In genomic region chr9:13694293-13694692, GRCm38 (mm10) we compare ENCODE assay signal across 8 mouse cellular contexts. TPM values are rescaled to one million over a fixed set of nuclear protein-coding genes. Genes with fewer than 3 reads are reported as not detected.
DNase-seq lines count a peak whose midpoint lies in the region; ATAC-seq and TF ChIP-seq lines count a peak whose summit lies in the region.

No protein-coding gene starts in this region.

- H3K4me1 ChIP-seq in midbrain, embryonic 16.5 days (ENCODE audit: control insufficient read depth, insufficient read depth, low read length) = peaks cover 9% of the 10 kb centered on the region
- H3K4me1 ChIP-seq in midbrain, embryonic 14.5 days (ENCODE audit: control insufficient read depth, insufficient read depth, low read length) = peaks cover 14% of the 10 kb centered on the region
- peaks cover 5% of the 10 kb centered on the region; the same call in 1 of the 2 replicates for H3K4me1 ChIP-seq in kidney, postnatal 0 days (replicated peaks; ENCODE audit: insufficient read depth, low read length)
- H3K4me1 ChIP-seq in hindbrain, embryonic 13.5 days (replicated peaks) = peaks cover 20% of the 10 kb centered on the region

- no peak for TF ChIP-seq CTCF in kidney, postnatal 0 days (IDR thresholded peaks at IDR 0.05; ENCODE audit: low read depth)

- no peak overlapping the region for H3K4me3 ChIP-seq in midbrain, embryonic 16.5 days (ENCODE audit: low read depth, low read length)
- H3K4me3 ChIP-seq in midbrain, embryonic 14.5 days (replicated peaks; ENCODE audit: low read depth, low read length) = no peak overlapping the region
- H3K4me3 ChIP-seq in kidney, postnatal 0 days (replicated peaks; ENCODE audit: low read depth, low read length) = no peak overlapping the region
- H3K4me3 ChIP-seq in hindbrain, embryonic 13.5 days = no peak overlapping the region

- H3K4me2 ChIP-seq in midbrain, embryonic 16.5 days (ENCODE audit: low read length) = no peak overlapping the region
- H3K4me2 ChIP-seq in midbrain, embryonic 14.5 days (ENCODE audit: low read length) = no peak overlapping the region
- H3K4me2 ChIP-seq in kidney, postnatal 0 days (ENCODE audit: low read length) = no peak overlapping the region
- no peak overlapping the region for H3K4me2 ChIP-seq in hindbrain, embryonic 13.5 days

- H3K27ac ChIP-seq in midbrain, embryonic 16.5 days (ENCODE audit: low read length) = peak overlapping the region; percentile 26; the same call in 1 of the 2 replicates
- no peak overlapping the region for H3K27ac ChIP-seq in midbrain, embryonic 14.5 days (replicated peaks; ENCODE audit: low read depth, low read length)
- H3K27ac ChIP-seq in kidney, postnatal 0 days = no peak overlapping the region
- H3K27ac ChIP-seq in hindbrain, embryonic 13.5 days = no peak overlapping the region

- WGBS in midbrain, embryonic 16.5 days = 79% methylated on average over 5 of the region's 5 CpGs
- WGBS in midbrain, embryonic 14.5 days = 81% methylated on average over 5 of the region's 5 CpGs
- 54% methylated on average over 5 of the region's 5 CpGs for WGBS in kidney, postnatal 0 days
- WGBS in hindbrain, embryonic 13.5 days = 85% methylated on average over 5 of the region's 5 CpGs

- H3K9ac ChIP-seq in midbrain, embryonic 16.5 days (ENCODE audit: low read depth, low read length) = no peak overlapping the region
- no peak overlapping the region for H3K9ac ChIP-seq in midbrain, embryonic 14.5 days (replicated peaks; ENCODE audit: low read length)
- no peak overlapping the region for H3K9ac ChIP-seq in kidney, postnatal 0 days (ENCODE audit: low read depth, low read length)
- no peak overlapping the region for H3K9ac ChIP-seq in hindbrain, embryonic 13.5 days

- H3K27me3 ChIP-seq in midbrain, embryonic 16.5 days (ENCODE audit: control insufficient read depth, insufficient read depth, low read depth, low read length) = no peaks in the 10 kb centered on the region
- H3K27me3 ChIP-seq in midbrain, embryonic 14.5 days (ENCODE audit: control insufficient read depth, insufficient read depth, low read length) = no peaks in the 10 kb centered on the region
- no peaks in the 10 kb centered on the region for H3K27me3 ChIP-seq in kidney, postnatal 0 days (ENCODE audit: insufficient read depth, low read length)
- no peaks in the 10 kb centered on the region for H3K27me3 ChIP-seq in hindbrain, embryonic 13.5 days

- no peaks in the 10 kb centered on the region for H3K36me3 ChIP-seq in midbrain, embryonic 16.5 days (ENCODE audit: control insufficient read depth, insufficient read depth, low read length)
- no peaks in the 10 kb centered on the region for H3K36me3 ChIP-seq in midbrain, embryonic 14.5 days (ENCODE audit: control insufficient read depth, insufficient read depth, low read length)
- no peaks in the 10 kb centered on the region for H3K36me3 ChIP-seq in kidney, postnatal 0 days (ENCODE audit: insufficient read depth, low read length)
- no peaks in the 10 kb centered on the region for H3K36me3 ChIP-seq in hindbrain, embryonic 13.5 days

- DNase-seq in adrenal gland, postnatal 36 days = peak; percentile 12 to 37
- no peak for DNase-seq in adrenal gland, postnatal 4 days (ENCODE audit: low spot score in 2 of 2)
- no peak for DNase-seq in midbrain, embryonic 14.5 days
- DNase-seq in kidney, postnatal 0 days (ENCODE audit: low spot score) = peak; percentile 68
- DNase-seq in right cerebral cortex, adult 2 months (ENCODE audit: low spot score in 2 of 2) = peak; percentile 43 to 58
- no peak for DNase-seq in spleen, adult 12 weeks (ENCODE audit: low spot score)

- no peak for ATAC-seq in midbrain, embryonic 16.5 days
- no peak for ATAC-seq in midbrain, embryonic 14.5 days (ENCODE audit: low FRiP score, low TSS enrichment)
- ATAC-seq in kidney, postnatal 0 days (replicated peaks; ENCODE audit: low FRiP score, low read depth) = no peak
- no peak for ATAC-seq in hindbrain, embryonic 13.5 days (ENCODE audit: low FRiP score)

- H3K9me3 ChIP-seq in midbrain, embryonic 16.5 days (replicated peaks; ENCODE audit: control insufficient read depth, low read length, poor library complexity, severe bottlenecking) = no peaks in the 10 kb centered on the region
- no peaks in the 10 kb centered on the region for H3K9me3 ChIP-seq in midbrain, embryonic 14.5 days (ENCODE audit: control insufficient read depth, low read length)
- H3K9me3 ChIP-seq in kidney, postnatal 0 days (replicated peaks; ENCODE audit: low read length) = no peaks in the 10 kb centered on the region
- no peaks in the 10 kb centered on the region for H3K9me3 ChIP-seq in hindbrain, embryonic 13.5 days

RNA-seq across cellular contexts. Expression of gene Mtmr2, which starts 53.9 kb away (rescaled TPM):
- total RNA-seq in adrenal gland, postnatal 36 days (2021) = 10 to 100 TPM; 61.8 to 65.1 TPM
- 10 to 100 TPM; 79.1 to 79.2 TPM for total RNA-seq in adrenal gland, postnatal 4 days (2021)
- polyA plus RNA-seq in midbrain, embryonic 16.5 days (2015; fragmentation: Nextera tagmentation; extraction: Ambion mirVana) = 56.5 and 57.9 TPM in 2 replicates
- 49.5 and 60.6 TPM in 2 replicates for polyA plus RNA-seq in midbrain, embryonic 14.5 days (2014; fragmentation: Nextera tagmentation; extraction: Ambion mirVana)
- polyA plus RNA-seq in kidney, postnatal 0 days (2015; fragmentation: Nextera tagmentation; extraction: Ambion mirVana) = 76.7 and 85.8 TPM in 2 replicates
- 54.9 and 57.8 TPM in 2 replicates for polyA plus RNA-seq in hindbrain, embryonic 13.5 days (2015; fragmentation: Nextera tagmentation; extraction: Ambion mirVana)

Comparison
In these comparisons a context has a peak if more than half of its experiments do, and no peak if none do; other contexts are left out.
1. DNase-seq: peak in adrenal gland, postnatal 36 days (2 of 2), kidney, postnatal 0 days (single experiment) and right cerebral cortex, adult 2 months (2 of 2); none in adrenal gland, postnatal 4 days (0 of 2), midbrain, embryonic 14.5 days (single experiment) and spleen, adult 12 weeks (single experiment).